Mouse (Mus musculus) limb, embryonic 15.5 days (tissue): ENCODE measurements around the gene Gtf2b. TPM values are rescaled to one million over a fixed set of nuclear protein-coding genes. Genes with fewer than 3 reads are reported as not detected.

Experiments used
- ATAC-seq: fragments of 200-750 bp; cut with Nextera tagmentation; 2 replicates; pipeline ENCODE4 v1.8.0; 2017; ENCODE audit warnings: low read depth, moderate TSS enrichment; ENCODE audit not compliant: insufficient number of reproducible peaks, low FRiP score, low TSS enrichment
- H3K27ac ChIP-seq: fragments of 300-500 bp; sonication (generic); 2 replicates; pipeline ENCODE4 v1.5.1; 2015; ENCODE audit warnings: moderate library complexity, mild to moderate bottlenecking, inconsistent platforms
- H3K27me3 ChIP-seq: fragments of 300-500 bp; sonication (generic); 2 replicates; pipeline ENCODE4 v1.6.1; 2015; ENCODE audit warnings: inconsistent platforms
- H3K36me3 ChIP-seq: fragments of 300-500 bp; sonication (generic); 2 replicates; pipeline ENCODE4 v1.6.1; 2015; ENCODE audit warnings: inconsistent platforms
- H3K4me1 ChIP-seq: fragments of 300-500 bp; sonication (generic); 2 replicates; pipeline ENCODE4 v1.6.1; 2015; ENCODE audit warnings: inconsistent platforms
- H3K4me2 ChIP-seq: fragments of 300-500 bp; sonication (generic); 2 replicates; pipeline ENCODE4 v1.6.1; 2015; ENCODE audit warnings: mild to moderate bottlenecking, inconsistent platforms
- H3K4me3 ChIP-seq: fragments of 300-500 bp; sonication (generic); 2 replicates; pipeline ENCODE4 v1.5.1; 2015; ENCODE audit warnings: mild to moderate bottlenecking, inconsistent platforms
- H3K9ac ChIP-seq: fragments of 300-500 bp; sonication (generic); 2 replicates; pipeline ENCODE4 v1.6.1; 2015; ENCODE audit warnings: inconsistent platforms
- H3K9me3 ChIP-seq: fragments of 300-500 bp; sonication (generic); 2 replicates; pipeline ENCODE4 v1.6.1; 2016; ENCODE audit warnings: inconsistent platforms
- WGBS: fragments of 180-500 bp; shearing (Covaris S2); methylation state at CpG from one replicate; pipeline ENCODE4 v1.1.7; 2015; 5-methylcytosine and 5-hydroxymethylcytosine counted together
- polyA plus RNA-seq: library from polyadenylated mRNA; unstranded; fragments of >200 nt; fragmentation: Nextera tagmentation; extraction: Ambion mirVana; gene quantifications from 2 replicates; pipeline ENCODE4 v1.2.1, GENCODE M21; 2015

The Gtf2b gene
- polyA plus RNA-seq: 74.5 TPM in 2 replicates

DNA sequence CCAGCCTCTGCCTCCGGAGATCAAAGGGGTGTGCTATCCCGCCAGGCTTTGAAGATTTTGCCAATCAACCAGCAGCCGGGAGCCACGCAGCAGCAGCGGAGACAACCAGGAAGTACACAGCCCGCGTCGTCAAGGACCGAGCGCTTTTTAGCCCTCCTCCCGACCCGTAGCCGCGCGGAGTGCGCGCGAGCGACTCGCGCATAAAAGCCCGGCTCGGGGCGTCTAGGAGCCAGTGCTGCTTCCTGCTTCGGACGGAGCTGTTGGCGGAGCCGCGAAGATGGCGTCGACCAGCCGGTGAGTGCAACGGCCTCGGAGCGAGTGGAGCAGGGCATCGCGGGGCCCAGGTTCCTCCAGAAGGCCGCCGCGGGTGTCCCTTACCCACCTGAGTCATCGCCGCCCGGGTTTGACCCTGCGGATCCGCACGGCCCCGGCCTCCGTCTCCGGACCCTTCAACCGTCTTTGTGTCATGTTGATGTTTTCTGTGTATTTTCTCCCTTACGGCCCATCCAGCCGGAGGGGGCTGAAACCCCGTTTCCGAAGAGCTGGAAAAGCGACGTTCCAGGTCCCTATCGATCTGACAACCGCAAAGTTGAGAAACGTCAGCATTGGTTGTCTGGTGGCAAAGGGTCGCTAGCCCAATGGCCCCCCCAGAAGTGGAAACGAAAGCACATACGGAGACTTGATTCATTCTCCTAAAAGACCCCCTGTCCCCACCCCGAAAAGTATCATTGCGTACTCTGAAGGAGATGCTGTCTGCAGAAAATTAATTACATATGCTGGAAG lies at the start of gene Gtf2b:
Gene Gtf2b (plus strand): TSS at position 51 of the 783 bp plus-strand sequence.
- peak; percentile 98 for ATAC-seq
- under 1% methylated on average over 64 of the region's 64 CpGs for WGBS
- H3K27me3 ChIP-seq: no peaks in the 10 kb centered on the region
- peak within 1 kb of the TSS; percentile 82 for H3K9ac ChIP-seq
- H3K36me3 ChIP-seq: no peaks in the 10 kb centered on the region
- peaks cover 12% of the 10 kb centered on the region for H3K4me1 ChIP-seq
- peak within 1 kb of the TSS; percentile 87 for H3K4me3 ChIP-seq
- peak within 1 kb of the TSS; percentile 62 for H3K4me2 ChIP-seq
- peak within 1 kb of the TSS; percentile 89 for H3K27ac ChIP-seq
- H3K9me3 ChIP-seq: no peaks in the 10 kb centered on the region

DNA sequence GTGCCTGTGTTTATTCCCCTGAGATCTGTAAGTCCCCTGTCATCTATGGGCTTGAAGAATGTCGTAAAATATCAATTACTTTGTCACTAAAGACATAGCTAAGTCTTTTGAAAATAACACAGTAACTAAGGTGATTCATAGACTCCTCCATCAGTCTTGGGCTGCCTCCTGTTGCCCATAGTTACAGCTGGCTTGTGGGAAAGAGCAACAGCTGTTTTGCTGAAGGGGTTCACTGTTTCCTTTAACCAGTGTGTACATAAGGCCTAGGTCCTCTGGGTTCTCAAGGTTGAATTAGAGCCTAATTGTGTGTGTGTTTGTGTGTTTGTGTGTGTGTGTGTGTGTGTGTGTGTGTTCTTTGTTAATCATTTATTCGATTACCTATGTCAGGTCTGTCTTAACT lies 39.4 kb upstream of the Gtf2b start:
- Histone ChIP-seq H3K9me3 (no peaks in the 10 kb centered on the region), H3K4me3 (no peak overlapping the region), H3K36me3 (no peaks in the 10 kb centered on the region), H3K4me1 (no peaks in the 10 kb centered on the region), H3K4me2 (no peak overlapping the region), H3K27ac (no peak overlapping the region), H3K27me3 (no peaks in the 10 kb centered on the region), H3K9ac (no peak overlapping the region)
- WGBS: 44% methylated on average over 2 of the region's 2 CpGs
- ATAC-seq: no peak

DNA sequence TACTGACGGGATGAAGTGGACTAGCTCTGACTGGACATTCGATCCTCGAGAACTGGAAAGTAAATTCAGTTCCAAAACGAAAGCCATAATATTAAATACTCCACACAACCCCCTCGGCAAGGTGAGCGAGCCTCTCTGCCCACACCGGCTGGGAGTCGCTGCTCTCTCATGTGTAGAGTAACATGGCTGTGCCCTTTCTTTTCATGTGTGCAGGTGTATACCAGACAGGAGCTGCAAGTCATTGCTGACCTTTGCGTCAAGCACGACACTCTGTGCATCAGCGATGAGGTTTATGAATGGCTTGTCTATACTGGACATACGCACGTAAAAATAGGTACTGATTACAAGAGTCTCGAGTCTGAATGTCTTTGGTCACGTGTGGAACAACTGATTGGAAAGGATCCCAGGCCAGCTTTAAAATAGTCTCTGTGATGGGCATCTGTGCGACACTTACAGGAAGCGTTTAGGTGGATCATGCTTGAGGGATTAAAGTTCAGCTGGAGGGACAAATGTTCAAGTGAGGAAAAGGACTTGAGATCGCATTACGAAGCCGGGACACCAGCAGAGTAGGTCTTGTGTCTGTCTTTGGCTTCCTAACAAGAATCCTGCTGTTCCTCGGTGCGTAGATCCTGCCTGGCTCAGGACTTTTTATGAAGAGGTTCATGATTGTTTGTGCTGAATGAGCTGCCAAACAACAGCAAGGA lies 38.7 kb upstream of the Gtf2b start:
- Histone ChIP-seq H3K9ac (no peak overlapping the region), H3K4me2 (no peak overlapping the region), H3K4me3 (no peak overlapping the region), H3K36me3 (no peaks in the 10 kb centered on the region), H3K27ac (no peak overlapping the region), H3K9me3 (no peaks in the 10 kb centered on the region), H3K27me3 (no peaks in the 10 kb centered on the region), H3K4me1 (no peaks in the 10 kb centered on the region)
- 70% methylated on average over 22 of the region's 22 CpGs for WGBS
- no peak for ATAC-seq

DNA sequence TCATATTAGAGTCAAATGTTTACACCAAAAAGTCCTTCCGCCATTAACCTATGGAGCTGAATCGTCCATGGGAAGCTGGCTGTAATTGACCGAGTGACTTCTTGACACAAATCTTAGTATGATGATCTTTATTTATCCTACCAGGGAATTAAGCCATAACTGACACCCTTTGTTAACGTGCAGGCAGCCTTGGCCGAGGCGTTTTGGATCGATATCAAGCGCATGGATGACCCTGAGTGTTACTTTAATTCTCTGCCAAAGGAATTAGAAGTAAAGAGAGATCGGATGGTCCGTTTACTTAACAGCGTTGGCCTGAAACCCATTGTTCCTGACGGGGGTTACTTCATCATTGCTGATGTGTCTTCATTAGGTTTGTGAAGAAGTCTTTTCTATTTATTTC lies 30.6 kb upstream of the Gtf2b start:
- ATAC-seq: no peak
- no peaks in the 10 kb centered on the region for H3K9me3 ChIP-seq
- H3K4me2 ChIP-seq: no peak overlapping the region
- H3K36me3 ChIP-seq: no peaks in the 10 kb centered on the region
- H3K27ac ChIP-seq: no peak overlapping the region
- WGBS: 91% methylated on average over 12 of the region's 12 CpGs
- H3K27me3 ChIP-seq: no peaks in the 10 kb centered on the region
- H3K4me3 ChIP-seq: no peak overlapping the region
- H3K4me1 ChIP-seq: no peaks in the 10 kb centered on the region
- no peak overlapping the region for H3K9ac ChIP-seq

DNA sequence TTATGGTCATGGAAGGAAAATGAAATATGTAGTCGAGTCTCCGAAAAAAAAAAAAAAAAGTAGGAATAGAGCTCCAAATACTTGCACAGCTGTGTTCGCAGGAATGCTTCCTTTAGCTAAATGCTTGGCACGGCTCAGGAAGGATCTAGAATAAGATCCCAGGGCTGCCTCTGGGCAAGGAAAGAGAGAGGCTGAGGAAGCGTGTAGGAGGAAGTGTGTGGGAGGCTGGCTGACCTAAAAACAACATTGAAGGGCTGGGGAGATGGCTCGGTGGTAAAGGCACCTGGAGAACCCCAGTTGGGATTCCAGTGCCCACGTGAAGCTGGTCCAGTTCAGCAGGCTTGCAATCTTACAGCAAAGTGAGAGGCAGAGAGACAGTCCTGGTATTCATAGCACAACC lies 23.9 kb upstream of the Gtf2b start:
- H3K27ac ChIP-seq: peak overlapping the region; percentile 38; the same call in 1 of the 2 replicates
- H3K9ac ChIP-seq: no peak overlapping the region
- no peak overlapping the region for H3K4me3 ChIP-seq
- H3K36me3 ChIP-seq: no peaks in the 10 kb centered on the region
- H3K4me2 ChIP-seq: no peak overlapping the region
- no peaks in the 10 kb centered on the region for H3K27me3 ChIP-seq
- 0 out of 2 replicates have a peak, but pooled peaks cover 4% of the 10 kb centered on the region for H3K4me1 ChIP-seq
- no peaks in the 10 kb centered on the region for H3K9me3 ChIP-seq
- WGBS: 45% methylated on average over 7 of the region's 7 CpGs
- ATAC-seq: no peak

DNA sequence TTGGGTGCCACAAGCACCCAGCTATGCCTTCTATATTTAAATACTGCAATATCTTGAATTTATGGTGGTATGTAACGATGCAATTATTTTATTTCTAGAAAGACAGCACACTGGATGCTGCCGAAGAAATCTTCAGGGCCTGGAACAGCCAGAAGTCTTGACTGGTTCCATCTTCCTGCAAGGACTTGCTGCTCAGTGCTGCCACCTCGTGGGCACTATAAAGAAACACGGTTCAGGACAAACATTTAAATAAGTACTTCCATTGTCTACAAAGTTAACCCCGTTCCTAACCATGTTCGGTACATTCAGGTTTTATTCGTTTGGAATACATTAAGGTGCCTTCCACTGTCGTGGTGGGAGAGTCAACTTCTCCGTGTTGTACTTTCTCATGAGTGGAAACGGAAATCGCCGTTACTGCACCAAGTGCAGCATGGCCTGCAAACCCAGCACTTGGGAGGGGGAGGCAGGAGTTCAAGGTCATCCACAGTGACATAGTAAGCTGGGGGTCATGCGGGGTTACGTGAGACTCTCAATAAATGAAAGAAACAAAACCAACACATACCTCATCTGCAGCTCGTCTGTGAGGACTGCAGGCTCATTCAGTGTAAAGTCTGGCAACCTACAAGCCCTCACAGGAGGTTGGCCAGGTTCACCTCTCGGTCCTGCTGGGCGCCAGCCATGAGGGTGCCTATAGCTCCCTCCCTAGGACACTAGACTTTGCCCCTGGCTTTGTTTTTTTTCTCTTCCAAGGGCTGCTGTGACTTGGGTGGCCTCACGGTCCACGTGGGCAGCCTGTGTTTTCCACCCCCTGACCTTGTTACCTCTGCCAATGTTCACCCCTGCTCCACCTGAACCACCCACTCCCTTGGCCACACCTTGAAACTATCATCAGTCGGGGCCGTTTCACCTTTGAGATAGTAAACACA lies 20.6 kb upstream of the Gtf2b start:
- no peak overlapping the region for H3K9ac ChIP-seq
- H3K27me3 ChIP-seq: no peaks in the 10 kb centered on the region
- 0 out of 2 replicates have a peak, but pooled peaks cover 4% of the 10 kb centered on the region for H3K4me1 ChIP-seq
- H3K4me3 ChIP-seq: no peak overlapping the region
- no peak overlapping the region for H3K27ac ChIP-seq
- H3K4me2 ChIP-seq: no peak overlapping the region
- no peak for ATAC-seq
- H3K36me3 ChIP-seq: no peaks in the 10 kb centered on the region
- no peaks in the 10 kb centered on the region for H3K9me3 ChIP-seq
- 60% methylated on average over 21 of the region's 21 CpGs for WGBS

DNA sequence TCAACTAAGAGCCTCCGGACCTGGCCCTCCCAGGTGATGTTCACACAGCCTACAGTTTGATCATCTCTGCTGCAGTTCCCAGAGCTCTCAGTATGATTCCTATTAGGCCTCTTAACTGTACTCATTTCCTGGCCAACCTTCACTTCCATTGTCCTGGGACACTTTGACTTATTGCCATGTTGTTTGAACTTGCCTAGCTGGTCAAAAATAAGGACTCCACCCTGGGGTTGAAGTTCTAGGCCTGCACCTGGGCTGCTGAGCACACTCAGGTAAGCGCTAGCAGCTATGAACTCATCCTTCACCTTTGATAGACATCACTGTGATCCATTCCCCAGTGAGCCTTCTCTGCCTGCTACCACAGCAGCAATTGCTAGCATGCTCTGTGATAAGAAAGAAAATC lies 19.8 kb upstream of the Gtf2b start:
- Histone ChIP-seq H3K27me3 (no peaks in the 10 kb centered on the region), H3K4me3 (no peak overlapping the region), H3K36me3 (no peaks in the 10 kb centered on the region), H3K9ac (no peak overlapping the region), H3K4me2 (no peak overlapping the region), H3K4me1 (0 out of 2 replicates have a peak, but pooled peaks cover 4% of the 10 kb centered on the region), H3K9me3 (no peaks in the 10 kb centered on the region), H3K27ac (no peak overlapping the region)
- no peak for ATAC-seq
- WGBS: 94% methylated on average over 2 of the region's 2 CpGs

DNA sequence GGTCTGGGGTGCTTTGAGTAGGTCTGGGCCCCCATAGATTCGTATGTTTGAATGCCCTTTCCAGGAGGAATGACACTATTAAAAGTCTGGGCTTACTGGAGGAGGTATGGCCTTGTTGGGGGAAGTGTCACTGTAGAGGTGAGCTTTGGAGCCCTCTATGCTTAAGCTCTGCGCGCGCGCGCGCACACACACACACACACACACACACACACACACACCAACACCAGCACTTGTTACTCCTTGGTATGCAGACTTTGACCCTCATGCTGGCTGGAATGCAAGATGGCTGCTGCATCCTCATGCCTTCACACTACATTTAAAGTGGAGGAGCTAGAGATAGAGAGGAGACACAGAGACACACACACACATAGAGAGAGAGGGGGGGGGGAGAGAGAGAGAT lies 17.2 kb upstream of the Gtf2b start:
- 93% methylated on average over 7 of the region's 7 CpGs for WGBS
- ATAC-seq: no peak
- no peaks in the 10 kb centered on the region for H3K36me3 ChIP-seq
- no peak overlapping the region for H3K9ac ChIP-seq
- no peak overlapping the region for H3K4me3 ChIP-seq
- no peak overlapping the region for H3K4me2 ChIP-seq
- H3K27ac ChIP-seq: no peak overlapping the region
- no peaks in the 10 kb centered on the region for H3K27me3 ChIP-seq
- H3K9me3 ChIP-seq: no peaks in the 10 kb centered on the region
- no peaks in the 10 kb centered on the region for H3K4me1 ChIP-seq

DNA sequence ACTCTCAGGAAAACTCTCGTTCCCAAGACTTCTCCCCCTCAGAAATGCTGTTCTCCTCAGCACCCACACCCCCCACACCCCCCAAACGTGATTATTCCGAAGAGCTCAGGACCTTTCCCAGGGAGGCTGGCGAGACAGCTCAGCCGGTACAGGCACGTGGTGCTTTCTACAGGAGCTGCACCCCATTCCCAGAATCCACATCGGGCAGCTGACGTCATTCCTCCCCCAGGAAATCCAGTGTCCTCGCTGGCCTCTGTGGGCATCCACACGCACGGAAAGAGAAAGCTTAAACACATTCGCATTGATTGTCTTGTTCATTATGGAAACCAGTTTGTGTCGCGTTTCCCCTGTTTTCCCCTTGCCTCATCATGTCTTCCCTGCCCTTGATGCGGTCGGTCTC lies 15.7 kb upstream of the Gtf2b start:
- Histone ChIP-seq H3K4me1 (no peaks in the 10 kb centered on the region), H3K27ac (no peak overlapping the region), H3K4me2 (no peak overlapping the region), H3K9me3 (no peaks in the 10 kb centered on the region), H3K27me3 (no peaks in the 10 kb centered on the region), H3K36me3 (no peaks in the 10 kb centered on the region), H3K9ac (no peak overlapping the region), H3K4me3 (no peak overlapping the region)
- ATAC-seq: no peak
- WGBS: 84% methylated on average over 16 of the region's 16 CpGs

DNA sequence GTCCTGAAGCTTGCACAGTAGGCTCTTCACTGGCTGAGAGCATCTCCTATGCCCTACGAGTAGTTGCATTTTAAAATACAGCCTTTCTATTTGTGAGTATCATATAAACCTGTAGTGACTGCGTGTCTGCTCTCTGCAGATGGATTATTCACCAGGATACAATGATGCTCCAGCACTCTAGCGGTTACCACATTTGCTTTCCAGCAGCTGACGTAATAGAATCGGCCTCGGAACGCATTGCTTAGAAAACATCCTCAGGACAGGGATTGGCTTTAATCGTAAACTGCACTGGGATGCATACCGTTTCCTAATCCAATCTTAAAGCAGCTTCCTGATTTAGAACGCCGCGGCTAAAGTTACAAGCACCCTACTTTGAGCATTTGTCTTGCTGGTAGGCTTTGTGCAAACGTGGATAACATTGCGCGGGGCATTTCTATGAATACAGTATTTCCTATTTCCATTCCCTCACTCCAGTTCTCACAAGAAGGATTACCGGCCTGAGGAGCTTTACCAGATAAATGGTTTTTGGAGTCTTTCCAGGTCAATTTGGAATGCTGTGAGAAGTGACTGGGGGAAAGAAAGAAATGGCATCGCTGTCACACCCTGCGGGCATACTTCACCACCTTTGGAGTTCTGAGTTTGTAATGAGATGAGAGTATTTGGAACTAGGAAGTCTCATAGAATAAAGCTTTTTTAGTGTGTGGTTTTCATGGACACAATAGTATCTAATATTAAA lies 9.5 kb upstream of the Gtf2b start:
- Histone ChIP-seq H3K4me2 (no peak overlapping the region), H3K4me3 (no peak overlapping the region), H3K27me3 (no peaks in the 10 kb centered on the region), H3K9me3 (no peaks in the 10 kb centered on the region), H3K9ac (no peak overlapping the region), H3K27ac (no peak overlapping the region), H3K36me3 (no peaks in the 10 kb centered on the region), H3K4me1 (no peaks in the 10 kb centered on the region)
- 70% methylated on average over 18 of the region's 18 CpGs for WGBS
- no peak for ATAC-seq

DNA sequence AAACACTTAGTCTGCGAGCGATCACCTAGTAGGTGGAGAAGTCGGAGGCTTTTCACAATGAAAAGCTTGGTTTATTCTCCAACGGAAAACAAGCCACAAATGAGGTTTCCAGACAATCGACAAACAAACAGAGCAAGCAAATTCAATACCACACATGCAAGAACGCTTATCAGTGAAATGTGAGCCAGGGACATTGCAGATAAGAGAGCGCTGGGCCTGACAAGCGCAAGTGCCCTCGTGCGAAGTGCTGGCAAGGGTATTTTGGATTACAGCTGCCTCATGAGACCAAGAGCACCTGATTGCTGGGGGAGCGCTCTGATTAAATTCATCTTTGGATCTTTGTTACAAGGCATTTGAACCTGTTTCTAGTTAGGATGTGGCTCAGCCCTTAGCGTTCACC lies 7.0 kb upstream of the Gtf2b start:
- no peak overlapping the region for H3K27ac ChIP-seq
- no peaks in the 10 kb centered on the region for H3K36me3 ChIP-seq
- H3K9me3 ChIP-seq: no peaks in the 10 kb centered on the region
- no peak for ATAC-seq
- H3K9ac ChIP-seq: no peak overlapping the region
- H3K4me3 ChIP-seq: no peak overlapping the region
- WGBS: 56% methylated on average over 12 of the region's 12 CpGs
- H3K27me3 ChIP-seq: no peaks in the 10 kb centered on the region
- H3K4me2 ChIP-seq: no peak overlapping the region
- no peaks in the 10 kb centered on the region for H3K4me1 ChIP-seq
